Mouse (Mus musculus) midbrain, postnatal 0 days (tissue): ENCODE results near the gene Tspan14. TPM values are rescaled to one million over a fixed set of nuclear protein-coding genes. Genes with fewer than 3 reads are reported as not detected.
A peak's percentile ranks its signal among the peaks of the same experiment; 100 is the strongest.

ENCODE experiments used
- ATAC-seq: fragments of 200-750 bp; cut with Nextera tagmentation; 2 replicates; pipeline ENCODE4 v1.8.0; 2017; ENCODE audit warnings: moderate number of reproducible peaks, mild to moderate bottlenecking, moderate TSS enrichment, moderate library complexity; ENCODE audit not compliant: low FRiP score
- DNase-seq: peaks from one replicate; pipeline ENCODE4 v3.0.0-alpha.2; 2015; ENCODE audit warnings: low spot score
- H3K27ac ChIP-seq: fragments of 300-500 bp; sonication (generic); 2 replicates; pipeline ENCODE4 v1.5.1; 2014; ENCODE audit warnings: low read depth, mild to moderate bottlenecking, low read length, mixed read lengths
- H3K27me3 ChIP-seq: fragments of 300-500 bp; sonication (generic); 2 replicates; pipeline ENCODE4 v1.6.1; 2014; ENCODE audit warnings: low read length, control low read depth, mixed read lengths; ENCODE audit not compliant: insufficient read depth
- H3K36me3 ChIP-seq: fragments of 300-500 bp; sonication (generic); 2 replicates; pipeline ENCODE4 v1.6.1; 2014; ENCODE audit warnings: low read length, control low read depth, mixed read lengths; ENCODE audit not compliant: insufficient read depth
- H3K4me1 ChIP-seq: fragments of 300-500 bp; sonication (generic); 2 replicates; pipeline ENCODE4 v1.6.1; 2014; ENCODE audit warnings: mild to moderate bottlenecking, control low read depth, antibody characterized with exemption, low read length, mixed read lengths; ENCODE audit not compliant: insufficient read depth
- H3K4me2 ChIP-seq: fragments of 300-500 bp; sonication (generic); 2 replicates; pipeline ENCODE4 v1.6.1; 2014; ENCODE audit warnings: low read depth, mild to moderate bottlenecking, low read length, mixed read lengths; ENCODE audit not compliant: poor library complexity, severe bottlenecking
- H3K4me3 ChIP-seq: fragments of 300-500 bp; sonication (generic); 2 replicates; pipeline ENCODE4 v1.5.1; 2014; ENCODE audit warnings: low read depth, mild to moderate bottlenecking, low read length, moderate library complexity
- H3K9ac ChIP-seq: fragments of 300-500 bp; sonication (generic); replicated peaks from 2 replicates; pipeline ENCODE4 v1.6.1; 2014; ENCODE audit warnings: mild to moderate bottlenecking, low read length, moderate library complexity, mixed read lengths; ENCODE audit not compliant: poor library complexity, severe bottlenecking
- H3K9me3 ChIP-seq: fragments of 300-500 bp; sonication (generic); 2 replicates; pipeline ENCODE4 v1.6.1; 2016; ENCODE audit warnings: low read length, control low read depth
- CTCF ChIP-seq: IDR thresholded peaks from 2 replicates; pipeline ENCODE4 v1.5.1; 2016; ENCODE audit warnings: antibody characterized with exemption, mild to moderate bottlenecking
- WGBS: fragments of 180-500 bp; shearing (Covaris S2); extraction: QIAGEN DNeasy Blood & Tissue Kit; methylation state at CpG from one replicate; pipeline ENCODE4 v1.1.7; 2014; 5-methylcytosine and 5-hydroxymethylcytosine counted together
- polyA plus RNA-seq: library from polyadenylated mRNA; unstranded; fragments of >200 nt; fragmentation: Nextera tagmentation; extraction: Ambion mirVana; gene quantifications from 2 replicates; pipeline ENCODE4 v1.2.1, GENCODE M21; 2015
- total RNA-seq: library from RNA; depleted of rRNA; stranded (reverse); fragments of >200 nt; gene quantifications from 2 replicates; pipeline ENCODE4 v1.2.3, GENCODE M21; 2014

Gene Tspan14
- total and polyA plus RNA-seq, 2 experiments from 2014 or later = 28.3 to 31.2 TPM

GRCm38 (mm10) chr14:40987184-40987583, 20.6 kb upstream of the Tspan14 start:
- DNase-seq (no peak), ATAC-seq (no peak)
- no peaks in the 10 kb centered on the region for H3K36me3 ChIP-seq
- no peak overlapping the region for H3K27ac ChIP-seq
- no peaks in the 10 kb centered on the region for H3K9me3 ChIP-seq
- H3K4me1 ChIP-seq = no peaks in the 10 kb centered on the region
- 84% methylated on average over 2 of the region's 2 CpGs for WGBS
- TF ChIP-seq CTCF = no peak
- H3K27me3 ChIP-seq = no peaks in the 10 kb centered on the region
- H3K4me3 ChIP-seq = no peak overlapping the region
- no peak overlapping the region for H3K9ac ChIP-seq
- H3K4me2 ChIP-seq = no peak overlapping the region

- no peak overlapping the region for H3K27ac ChIP-seq
- H3K4me2 ChIP-seq = no peak overlapping the region
- no peaks in the 10 kb centered on the region for H3K4me1 ChIP-seq
- ATAC-seq (no peak), DNase-seq (no peak)
- no peaks in the 10 kb centered on the region for H3K27me3 ChIP-seq
- H3K9me3 ChIP-seq = no peaks in the 10 kb centered on the region
- TF ChIP-seq CTCF = no peak
- H3K4me3 ChIP-seq = no peak overlapping the region
- no peak overlapping the region for H3K9ac ChIP-seq
- H3K36me3 ChIP-seq = no peaks in the 10 kb centered on the region
- WGBS = 89% methylated on average over 4 of the region's 4 CpGs
These were observed 19.0 kb upstream of the Tspan14 start for GRCm38 (mm10) chr14:40985635-40986034.

- Histone ChIP-seq H3K4me1 (no peaks in the 10 kb centered on the region), H3K27me3 (no peaks in the 10 kb centered on the region), H3K27ac (no peak overlapping the region), H3K9me3 (no peaks in the 10 kb centered on the region), H3K9ac (no peak overlapping the region), H3K4me3 (no peak overlapping the region), H3K36me3 (no peaks in the 10 kb centered on the region), H3K4me2 (no peak overlapping the region)
- DNase-seq = no peak
- WGBS = 57% methylated on average over 1 of the region's 1 CpGs
- ATAC-seq = no peak
- TF ChIP-seq CTCF = no peak
These were observed 13.1 kb upstream of the Tspan14 start for GRCm38 (mm10) chr14:40979723-40980122.

DNA sequence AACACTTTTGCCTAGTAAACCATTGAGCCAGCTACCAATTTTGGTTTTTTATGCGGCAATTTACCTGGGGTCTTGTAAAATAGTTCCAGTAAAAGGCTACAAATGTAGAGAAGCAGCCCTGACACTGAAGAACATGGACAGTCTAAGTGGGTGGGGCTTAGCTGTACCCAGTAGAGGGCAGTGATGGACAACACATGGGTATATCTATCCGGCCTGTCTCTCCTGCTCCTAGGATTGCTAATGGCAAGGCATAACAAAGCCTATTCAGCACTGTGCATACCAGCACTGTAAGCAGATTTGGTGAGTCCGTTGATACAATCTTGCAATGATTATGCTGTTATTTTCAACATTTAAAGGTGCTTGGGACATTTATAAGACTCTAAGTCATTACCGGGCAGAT, 12.4 kb upstream of the Tspan14 start:
- H3K27ac ChIP-seq = no peak overlapping the region
- H3K9ac ChIP-seq = no peak overlapping the region
- H3K4me2 ChIP-seq = no peak overlapping the region
- DNase-seq = peak; percentile 60
- no peak overlapping the region for H3K4me3 ChIP-seq
- H3K4me1 ChIP-seq = no peaks in the 10 kb centered on the region
- H3K36me3 ChIP-seq = no peaks in the 10 kb centered on the region
- WGBS = 53% methylated on average over 4 of the region's 4 CpGs
- peak; percentile 64; the same call in 1 of the 2 replicates for ATAC-seq
- no peaks in the 10 kb centered on the region for H3K9me3 ChIP-seq
- TF ChIP-seq CTCF = peak; percentile 67
- no peaks in the 10 kb centered on the region for H3K27me3 ChIP-seq

DNA sequence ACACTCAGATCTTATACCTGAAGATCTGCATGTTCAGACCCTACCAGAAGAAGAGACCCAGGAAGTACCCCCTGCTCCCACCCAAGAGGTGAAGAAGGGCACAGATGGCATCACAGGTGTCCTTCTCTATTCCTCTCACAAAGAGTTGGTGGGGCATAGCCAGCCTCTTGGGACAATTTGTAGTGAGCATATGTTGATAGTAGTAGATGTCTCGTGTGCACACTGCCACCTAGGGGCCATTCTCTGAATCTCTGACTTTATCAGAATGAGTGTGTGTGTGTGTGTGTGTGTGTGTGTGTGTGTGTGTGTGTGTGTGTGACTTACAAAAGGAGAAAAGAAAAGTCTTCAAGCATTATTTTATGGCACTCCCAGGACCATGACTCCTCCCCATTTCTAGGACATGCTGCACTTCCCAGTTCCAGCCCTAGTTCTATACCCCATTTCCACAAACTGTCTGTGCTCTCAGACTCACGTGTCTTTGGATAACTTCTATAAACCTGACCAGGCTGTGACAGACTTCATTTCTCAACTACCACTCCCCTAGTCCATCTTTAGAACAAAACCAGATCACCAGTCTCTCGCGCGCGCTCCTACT, 8.6 kb upstream of the Tspan14 start:
- Histone ChIP-seq H3K27me3 (no peaks in the 10 kb centered on the region), H3K27ac (no peak overlapping the region), H3K4me3 (no peak overlapping the region), H3K4me1 (no peaks in the 10 kb centered on the region), H3K36me3 (no peaks in the 10 kb centered on the region), H3K4me2 (no peak overlapping the region), H3K9ac (no peak overlapping the region; the same call in 1 of the 2 replicates), H3K9me3 (no peaks in the 10 kb centered on the region)
- DNase-seq (peak; percentile 90), ATAC-seq (peak; percentile 70; the same call in 1 of the 2 replicates)
- TF ChIP-seq CTCF = peak; percentile 88
- WGBS = 77% methylated on average over 6 of the region's 6 CpGs

- Histone ChIP-seq H3K27me3 (no peaks in the 10 kb centered on the region), H3K9me3 (no peaks in the 10 kb centered on the region), H3K4me3 (peak overlapping the region; percentile 77; the same call in 1 of the 2 replicates), H3K9ac (no peak overlapping the region), H3K4me1 (peaks cover 5% of the 10 kb centered on the region), H3K4me2 (peak overlapping the region; percentile 87), H3K27ac (peak overlapping the region; percentile 90; the same call in 1 of the 2 replicates), H3K36me3 (no peaks in the 10 kb centered on the region)
- ATAC-seq (no peak), DNase-seq (no peak)
- no peak for TF ChIP-seq CTCF
- 85% methylated on average over 2 of the region's 2 CpGs for WGBS
These were observed 1.4 kb upstream of the Tspan14 start for GRCm38 (mm10) chr14:40968051-40968450.
